Comparison of ENCODE assay signal across 8 mouse cellular contexts in genomic region chr3:51531473-51532281, GRCm38 (mm10). TPM values are rescaled to one million over a fixed set of nuclear protein-coding genes. Genes with fewer than 3 reads are reported as not detected.
DNase-seq lines count a peak whose midpoint lies in the region; ATAC-seq and TF ChIP-seq lines count a peak whose summit lies in the region.

No protein-coding gene starts in this region.

- no peak overlapping the region for H3K9ac ChIP-seq in forebrain, embryonic 14.5 days (ENCODE audit: low read length)
- H3K9ac ChIP-seq in forebrain, embryonic 11.5 days (ENCODE audit: low read length): no peak overlapping the region
- no peak overlapping the region for H3K9ac ChIP-seq in kidney, embryonic 15.5 days
- H3K9ac ChIP-seq in lung, embryonic 15.5 days: no peak overlapping the region

- no peaks in the 10 kb centered on the region for H3K9me3 ChIP-seq in forebrain, embryonic 14.5 days (replicated peaks; ENCODE audit: control insufficient read depth, low read length)
- no peaks in the 10 kb centered on the region for H3K9me3 ChIP-seq in forebrain, embryonic 11.5 days (ENCODE audit: control insufficient read depth, low read length)
- no peaks in the 10 kb centered on the region for H3K9me3 ChIP-seq in kidney, embryonic 15.5 days (replicated peaks)
- H3K9me3 ChIP-seq in lung, embryonic 15.5 days: no peaks in the 10 kb centered on the region

- no peak overlapping the region for H3K4me2 ChIP-seq in forebrain, embryonic 14.5 days (ENCODE audit: low read length)
- no peak overlapping the region for H3K4me2 ChIP-seq in forebrain, embryonic 11.5 days (ENCODE audit: low read depth, low read length, severe bottlenecking)
- H3K4me2 ChIP-seq in kidney, embryonic 15.5 days: peak overlapping the region; percentile 26; the same call in 1 of the 2 replicates
- 0 out of 2 replicates have a peak overlapping the region, but pooled peaks have one; percentile 19 for H3K4me2 ChIP-seq in lung, embryonic 15.5 days

- no peak for TF ChIP-seq CTCF in gastrocnemius, adult 2 months (IDR thresholded peaks at IDR 0.05)
- TF ChIP-seq CTCF in testis, adult 2 months (IDR thresholded peaks at IDR 0.05; ENCODE audit: control insufficient read depth, insufficient read depth, insufficient replicate concordance, low read depth, low read length): no peak

- 0 out of 2 replicates have a peak overlapping the region, but pooled peaks have one; percentile 15 for H3K27ac ChIP-seq in forebrain, embryonic 14.5 days (ENCODE audit: low read depth, low read length)
- H3K27ac ChIP-seq in forebrain, embryonic 11.5 days (ENCODE audit: low read depth, low read length): no peak overlapping the region
- H3K27ac ChIP-seq in gastrocnemius, adult 2 months: peak overlapping the region; percentile 72
- peak overlapping the region; percentile 83 for H3K27ac ChIP-seq in kidney, embryonic 15.5 days
- peak overlapping the region; percentile 83 for H3K27ac ChIP-seq in lung, embryonic 15.5 days
- peak overlapping the region; percentile 19 for H3K27ac ChIP-seq in testis, adult 2 months (ENCODE audit: control insufficient read depth, insufficient read depth, low read depth, low read length)

- no peaks in the 10 kb centered on the region for H3K27me3 ChIP-seq in forebrain, embryonic 14.5 days (replicated peaks; ENCODE audit: control insufficient read depth, insufficient read depth, low read length)
- no peaks in the 10 kb centered on the region for H3K27me3 ChIP-seq in forebrain, embryonic 11.5 days (ENCODE audit: control insufficient read depth, insufficient read depth, low read length)
- no peaks in the 10 kb centered on the region for H3K27me3 ChIP-seq in kidney, embryonic 15.5 days
- H3K27me3 ChIP-seq in lung, embryonic 15.5 days: no peaks in the 10 kb centered on the region
- H3K27me3 ChIP-seq in testis, adult 2 months (ENCODE audit: control insufficient read depth, insufficient read depth, low read length): no peaks in the 10 kb centered on the region

- WGBS in forebrain, embryonic 14.5 days: 71% methylated on average over 13 of the region's 13 CpGs
- WGBS in forebrain, embryonic 11.5 days: 93% methylated on average over 13 of the region's 13 CpGs
- 43% methylated on average over 13 of the region's 13 CpGs for WGBS in kidney, embryonic 15.5 days
- 36% methylated on average over 13 of the region's 13 CpGs for WGBS in lung, embryonic 15.5 days

- intact Hi-C loops in gastrocnemius, adult 2 months (cut with DNase I): no loop called here

- H3K36me3 ChIP-seq in forebrain, embryonic 14.5 days (ENCODE audit: control insufficient read depth, insufficient read depth, low read length): peaks cover 81% of the 10 kb centered on the region
- H3K36me3 ChIP-seq in forebrain, embryonic 11.5 days (ENCODE audit: control insufficient read depth, insufficient read depth, low read length): peaks cover 4% of the 10 kb centered on the region; the same call in 1 of the 2 replicates
- peaks cover 78% of the 10 kb centered on the region for H3K36me3 ChIP-seq in kidney, embryonic 15.5 days
- H3K36me3 ChIP-seq in lung, embryonic 15.5 days: peaks cover 40% of the 10 kb centered on the region; the same call in 1 of the 2 replicates
- no peaks in the 10 kb centered on the region for H3K36me3 ChIP-seq in testis, adult 2 months (ENCODE audit: control insufficient read depth, insufficient read depth, low read length)

- no peak for TF ChIP-seq POLR2A in testis, adult 2 months (IDR thresholded peaks at IDR 0.05; ENCODE audit: control insufficient read depth, low read depth, low read length)

- peak; percentile 66 for ATAC-seq in forebrain, embryonic 14.5 days
- no peak for ATAC-seq in forebrain, embryonic 11.5 days (replicated peaks; ENCODE audit: low FRiP score)
- ATAC-seq in kidney, embryonic 15.5 days (replicated peaks; ENCODE audit: low FRiP score): peak; percentile 86
- ATAC-seq in lung, embryonic 15.5 days (ENCODE audit: borderline replicate concordance, extremely low read depth, low FRiP score, low TSS enrichment): peak; percentile 88

- DNase-seq in forebrain, embryonic 14.5 days (ENCODE audit: low spot score): peak; percentile 67
- DNase-seq in forebrain, embryonic 11.5 days (ENCODE audit: low spot score): no peak
- peak; percentile 71 for DNase-seq in adrenal gland, adult 2 months
- DNase-seq in gastrocnemius, adult 2 months: peak; percentile 63
- DNase-seq in embryo, embryonic 11 days: no peak

- no peak overlapping the region for H3K4me3 ChIP-seq in forebrain, embryonic 14.5 days (ENCODE audit: low read depth, low read length)
- no peak overlapping the region for H3K4me3 ChIP-seq in forebrain, embryonic 11.5 days (ENCODE audit: low read depth, low read length)
- H3K4me3 ChIP-seq in gastrocnemius, adult 2 months: no peak overlapping the region
- H3K4me3 ChIP-seq in kidney, embryonic 15.5 days (replicated peaks): no peak overlapping the region
- H3K4me3 ChIP-seq in lung, embryonic 15.5 days: no peak overlapping the region
- H3K4me3 ChIP-seq in testis, adult 2 months (ENCODE audit: control insufficient read depth, low read depth, low read length): no peak overlapping the region

- H3K4me1 ChIP-seq in forebrain, embryonic 14.5 days (ENCODE audit: control insufficient read depth, insufficient read depth, low read length): peaks cover 5% of the 10 kb centered on the region; the same call in 1 of the 2 replicates
- no peaks in the 10 kb centered on the region for H3K4me1 ChIP-seq in forebrain, embryonic 11.5 days (replicated peaks; ENCODE audit: control insufficient read depth, insufficient read depth, low read length)
- peaks cover 34% of the 10 kb centered on the region for H3K4me1 ChIP-seq in kidney, embryonic 15.5 days
- H3K4me1 ChIP-seq in lung, embryonic 15.5 days: peaks cover 21% of the 10 kb centered on the region
- no peaks in the 10 kb centered on the region for H3K4me1 ChIP-seq in testis, adult 2 months (ENCODE audit: control insufficient read depth, insufficient read depth, low read length)

RNA-seq across cellular contexts. Expression of gene Setd7, which starts 29.0 kb away (rescaled TPM):
- 3.7 and 5.2 TPM in 2 replicates for polyA plus RNA-seq in forebrain, embryonic 14.5 days (2014; fragmentation: Nextera tagmentation; extraction: Ambion mirVana)
- polyA plus RNA-seq in forebrain, embryonic 11.5 days (2014; fragmentation: Nextera tagmentation; extraction: Ambion mirVana): 4.3 and 4.6 TPM in 2 replicates
- 10 to 100 TPM; 37.2 to 53.2 TPM for total RNA-seq in adrenal gland, adult 2 months (2021)
- polyA plus RNA-seq in adrenal gland, adult 2 months (2012; rRNA removed): 14.2 and 17.6 TPM in 2 replicates
- 100 to 1,000 TPM; 148 to 167 TPM for total RNA-seq in gastrocnemius, adult 2 months (2021)
- 3.0 and 4.6 TPM in 2 replicates for polyA plus RNA-seq in kidney, embryonic 15.5 days (2015; fragmentation: Nextera tagmentation; extraction: Ambion mirVana)
- polyA plus RNA-seq in lung, embryonic 15.5 days (2015; fragmentation: Nextera tagmentation; extraction: Ambion mirVana): 3.2 and 4.2 TPM in 2 replicates
- polyA plus RNA-seq in testis, adult 2 months (2012; rRNA removed): 1.6 TPM in 2 replicates

RNA-seq across cellular contexts. Expression of gene Rab33b, which starts 48.0 kb away (rescaled TPM):
- polyA plus RNA-seq in forebrain, embryonic 14.5 days (2014; fragmentation: Nextera tagmentation; extraction: Ambion mirVana): 20.4 and 26.6 TPM in 2 replicates
- polyA plus RNA-seq in forebrain, embryonic 11.5 days (2014; fragmentation: Nextera tagmentation; extraction: Ambion mirVana): 14.4 and 14.8 TPM in 2 replicates
- total RNA-seq in adrenal gland, adult 2 months (2021): 10 to 100 TPM; 12.3 to 13.5 TPM
- polyA plus RNA-seq in adrenal gland, adult 2 months (2012; rRNA removed): 7.6 and 9.4 TPM in 2 replicates
- 1 to 10 TPM; 8.1 to 8.7 TPM for total RNA-seq in gastrocnemius, adult 2 months (2021)
- 20.0 and 20.1 TPM in 2 replicates for polyA plus RNA-seq in kidney, embryonic 15.5 days (2015; fragmentation: Nextera tagmentation; extraction: Ambion mirVana)
- polyA plus RNA-seq in lung, embryonic 15.5 days (2015; fragmentation: Nextera tagmentation; extraction: Ambion mirVana): 24.3 and 24.5 TPM in 2 replicates
- 3.7 and 4.2 TPM in 2 replicates for polyA plus RNA-seq in testis, adult 2 months (2012; rRNA removed)

Comparison
In these comparisons a context has a peak if more than half of its experiments do, and no peak if none do; other contexts are left out.
1. DNase-seq: peak in forebrain, embryonic 14.5 days (single experiment), adrenal gland, adult 2 months (single experiment) and gastrocnemius, adult 2 months (single experiment); none in forebrain, embryonic 11.5 days (single experiment) and embryo, embryonic 11 days (single experiment).
2. H3K4me2 ChIP-seq: peak in kidney, embryonic 15.5 days (single experiment) and lung, embryonic 15.5 days (single experiment); none in forebrain, embryonic 14.5 days (single experiment) and forebrain, embryonic 11.5 days (single experiment).